Mouse (Mus musculus) testis, adult 2 months (tissue): ENCODE results near the gene Adra1d. TPM values are rescaled to one million over a fixed set of nuclear protein-coding genes. Genes with fewer than 3 reads are reported as not detected.

Source experiments
- H3K27ac ChIP-seq: fragments of 200-500 bp; 2 replicates; pipeline ENCODE4 v1.5.1; 2012; ENCODE audit warnings: low read depth, low read length; ENCODE audit not compliant: control insufficient read depth, insufficient read depth
- H3K27me3 ChIP-seq: fragments of 200-500 bp; 2 replicates; pipeline ENCODE4 v1.6.1; 2012; ENCODE audit warnings: mild to moderate bottlenecking, low read length, moderate library complexity; ENCODE audit not compliant: control insufficient read depth, insufficient read depth
- H3K36me3 ChIP-seq: fragments of 200-500 bp; 2 replicates; pipeline ENCODE4 v1.6.1; 2012; ENCODE audit warnings: mild to moderate bottlenecking, low read length; ENCODE audit not compliant: control insufficient read depth, insufficient read depth
- H3K4me1 ChIP-seq: fragments of 200-500 bp; 2 replicates; pipeline ENCODE4 v1.6.1; 2012; ENCODE audit warnings: low read length; ENCODE audit not compliant: control insufficient read depth, insufficient read depth
- H3K4me3 ChIP-seq: fragments of 200-500 bp; 2 replicates; pipeline ENCODE4 v1.5.1; 2012; ENCODE audit warnings: low read depth, mild to moderate bottlenecking, low read length, moderate library complexity, mixed read lengths; ENCODE audit not compliant: control insufficient read depth
- CTCF ChIP-seq: fragments of 200-500 bp; IDR thresholded peaks from 2 replicates; pipeline ENCODE4 v1.5.1; 2012; ENCODE audit warnings: low read depth, mild to moderate bottlenecking, inconsistent platforms, low read length, moderate library complexity; ENCODE audit not compliant: control insufficient read depth, insufficient read depth, insufficient replicate concordance
- POLR2A ChIP-seq: fragments of 200-500 bp; IDR thresholded peaks from 2 replicates; pipeline ENCODE4 v1.6.1; 2012; ENCODE audit warnings: low read depth, mild to moderate bottlenecking, inconsistent platforms, low read length, moderate library complexity; ENCODE audit not compliant: control insufficient read depth
- polyA plus RNA-seq: library from polyadenylated mRNA; depleted of rRNA; stranded (reverse); fragments of >200 nt; gene quantifications from 2 replicates; pipeline ENCODE4 v1.2.3, GENCODE M21; 2012; rRNA removed

Adra1d gene
- 3.8 and 4.3 TPM in 2 replicates for polyA plus RNA-seq

- Histone ChIP-seq H3K27me3 (peaks cover 15% of the 10 kb centered on the region), H3K36me3 (no peaks in the 10 kb centered on the region), H3K4me1 (peaks cover 13% of the 10 kb centered on the region), H3K4me3 (peak within 1 kb of the TSS; percentile 85), H3K27ac (no peak within 1 kb of the TSS)
- TF ChIP-seq CTCF (no peak), POLR2A (no peak)
These were observed at the start of gene Adra1d for GRCm38 (mm10) chr2:131561891-131562585. Gene Adra1d (minus strand): TSS chr2:131562283.

- Histone ChIP-seq H3K4me1 (no peaks in the 10 kb centered on the region), H3K36me3 (no peaks in the 10 kb centered on the region), H3K27ac (no peak overlapping the region), H3K4me3 (no peak overlapping the region), H3K27me3 (no peaks in the 10 kb centered on the region)
- no peak for TF ChIP-seq POLR2A
- no peak for TF ChIP-seq CTCF
These were observed 39.8 kb upstream of the Adra1d start for GRCm38 (mm10) chr2:131601881-131602280.

GRCm38 (mm10) chr2:131594871-131595270 is 32.8 kb upstream of the Adra1d start:
- no peak overlapping the region for H3K4me3 ChIP-seq
- no peaks in the 10 kb centered on the region for H3K4me1 ChIP-seq
- no peaks in the 10 kb centered on the region for H3K36me3 ChIP-seq
- no peaks in the 10 kb centered on the region for H3K27me3 ChIP-seq
- no peak overlapping the region for H3K27ac ChIP-seq
- no peak for TF ChIP-seq CTCF
- TF ChIP-seq POLR2A: no peak

- no peaks in the 10 kb centered on the region for H3K27me3 ChIP-seq
- no peaks in the 10 kb centered on the region for H3K36me3 ChIP-seq
- no peak overlapping the region for H3K27ac ChIP-seq
- H3K4me1 ChIP-seq: no peaks in the 10 kb centered on the region
- no peak for TF ChIP-seq POLR2A
- TF ChIP-seq CTCF: no peak
- H3K4me3 ChIP-seq: no peak overlapping the region
These were observed 25.4 kb upstream of the Adra1d start for GRCm38 (mm10) chr2:131587521-131587920.

GRCm38 (mm10) chr2:131581506-131581905 is 19.4 kb upstream of the Adra1d start:
- Histone ChIP-seq H3K27me3 (no peaks in the 10 kb centered on the region), H3K36me3 (no peaks in the 10 kb centered on the region), H3K4me1 (no peaks in the 10 kb centered on the region), H3K27ac (no peak overlapping the region), H3K4me3 (no peak overlapping the region)
- TF ChIP-seq POLR2A: no peak
- no peak for TF ChIP-seq CTCF

GRCm38 (mm10) chr2:131562586-131563122 is 571 bp upstream of the Adra1d start:
- Histone ChIP-seq H3K36me3 (no peaks in the 10 kb centered on the region), H3K27ac (no peak overlapping the region), H3K4me3 (peak overlapping the region; percentile 85), H3K27me3 (peaks cover 15% of the 10 kb centered on the region), H3K4me1 (peaks cover 13% of the 10 kb centered on the region)
- TF ChIP-seq POLR2A: no peak
- 0 out of 2 replicates have a peak, but pooled peaks have one; percentile 20 for TF ChIP-seq CTCF

- no peaks in the 10 kb centered on the region for H3K36me3 ChIP-seq
- peaks cover 13% of the 10 kb centered on the region for H3K4me1 ChIP-seq
- H3K27me3 ChIP-seq: peaks cover 15% of the 10 kb centered on the region
- H3K4me3 ChIP-seq: peak overlapping the region; percentile 85
- no peak; the same call in 1 of the 2 replicates for TF ChIP-seq POLR2A
- no peak for TF ChIP-seq CTCF
- no peak overlapping the region for H3K27ac ChIP-seq
These were observed 676 bp downstream of the Adra1d start for GRCm38 (mm10) chr2:131561344-131561870.
